Comparison of ENCODE assay signal across 20 mouse cellular contexts in the genomic region with DNA sequence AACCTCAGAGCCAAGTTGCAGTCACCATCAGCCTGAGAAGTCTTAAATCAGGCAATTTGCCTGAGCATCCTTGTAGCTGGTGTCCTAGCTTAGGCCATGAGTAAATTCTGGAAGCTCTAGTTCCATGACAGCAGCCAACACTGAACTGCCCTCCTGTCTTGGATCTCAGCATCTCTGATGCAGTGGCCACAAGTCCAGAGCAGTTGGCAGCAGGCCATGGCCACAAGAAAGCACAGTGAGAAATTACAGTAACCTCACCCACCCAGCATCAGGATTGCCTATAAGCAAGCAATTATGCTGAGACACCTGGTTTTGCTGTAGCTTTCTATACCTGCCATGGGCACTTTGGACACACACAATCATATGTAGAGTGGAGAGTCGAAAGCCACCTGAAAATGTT.
DNase-seq lines count a peak whose midpoint lies in the region; ATAC-seq lines count a peak whose summit lies in the region.
"Had no signal": no experiment of that assay in that cellular context is flagged by ENCODE, and none has a peak within 500 bp of the region (broad histone marks: within the 10 kb centered on the region; RNA-seq: fewer than 3 reads in every experiment).

No protein-coding gene starts in this region.

- no peaks in the 10 kb centered on the region for H3K9me3 ChIP-seq in kidney, embryonic 15.5 days (replicated peaks)
- no peaks in the 10 kb centered on the region for H3K9me3 ChIP-seq in limb, embryonic 10.5 days (replicated peaks)
- H3K9me3 ChIP-seq: embryonic facial prominence, embryonic 10.5 days; embryonic facial prominence, embryonic 12.5 days; forebrain, embryonic 13.5 days; forebrain, embryonic 15.5 days had no signal

- no peak for ATAC-seq in kidney, embryonic 15.5 days (replicated peaks; ENCODE audit: low FRiP score)
- ATAC-seq: activated CD4-positive, CD25-positive, alpha-beta regulatory T cell, adult 4 months; forebrain, embryonic 13.5 days; forebrain, embryonic 15.5 days; forebrain, postnatal 0 days; Patski had no signal

- DNase-seq in heart, adult 11 months = peak; percentile 50
- DNase-seq in heart, postnatal 10 days = no peak
- DNase-seq in kidney, postnatal 10 days = peak; percentile 18
- peak; percentile 11 for DNase-seq in 416B (ENCODE audit: low read depth)
- DNase-seq in limb, embryonic 10.5 days (ENCODE audit: low spot score) = peak; percentile 23
- no peak for DNase-seq in cerebellum, adult 11-12 months
- DNase-seq: adrenal gland, adult 2 months; adrenal gland, postnatal 10 days; adrenal gland, postnatal 25 days; cerebellum, adult 11 months; cerebellum, adult 2 months; cerebellum, adult 9-10 months; forebrain, postnatal 0 days had no signal

- peaks cover 27% of the 10 kb centered on the region for H3K4me1 ChIP-seq in kidney, embryonic 15.5 days
- H3K4me1 ChIP-seq in limb, embryonic 10.5 days = peaks cover 46% of the 10 kb centered on the region
- H3K4me1 ChIP-seq: embryonic facial prominence, embryonic 12.5 days had no signal

- H3K4me3 ChIP-seq in kidney, embryonic 15.5 days (replicated peaks) = no peak overlapping the region
- H3K4me3 ChIP-seq in limb, embryonic 10.5 days = no peak overlapping the region
- H3K4me3 ChIP-seq: embryonic facial prominence, embryonic 10.5 days; embryonic facial prominence, embryonic 12.5 days; forebrain, embryonic 13.5 days; forebrain, embryonic 15.5 days had no signal

- H3K4me2 ChIP-seq in kidney, embryonic 15.5 days = no peak overlapping the region
- H3K4me2 ChIP-seq: embryonic facial prominence, embryonic 12.5 days; forebrain, embryonic 13.5 days; forebrain, embryonic 15.5 days had no signal

- no peak overlapping the region for H3K9ac ChIP-seq in kidney, embryonic 15.5 days
- H3K9ac ChIP-seq: embryonic facial prominence, embryonic 12.5 days; forebrain, embryonic 13.5 days; forebrain, embryonic 15.5 days; forebrain, postnatal 0 days had no signal

- no peak overlapping the region for H3K27ac ChIP-seq in kidney, embryonic 15.5 days
- no peak overlapping the region for H3K27ac ChIP-seq in limb, embryonic 10.5 days
- H3K27ac ChIP-seq: embryonic facial prominence, embryonic 10.5 days; embryonic facial prominence, embryonic 12.5 days; forebrain, embryonic 13.5 days; forebrain, embryonic 15.5 days had no signal

- intact Hi-C loops in heart, postnatal 10 days (cut with DNase I) = no loop called here

- WGBS in kidney, embryonic 15.5 days = 91% methylated on average over 1 of the region's 1 CpGs
- 94% methylated on average over 1 of the region's 1 CpGs for WGBS in limb, embryonic 10.5 days

- H3K27me3 ChIP-seq in kidney, embryonic 15.5 days = peaks cover 12% of the 10 kb centered on the region
- H3K27me3 ChIP-seq in limb, embryonic 10.5 days (ENCODE audit: low read depth, poor library complexity, severe bottlenecking) = peaks cover 95% of the 10 kb centered on the region
- H3K27me3 ChIP-seq: Patski had no signal

- H3K36me3 ChIP-seq in kidney, embryonic 15.5 days = no peaks in the 10 kb centered on the region
- no peaks in the 10 kb centered on the region for H3K36me3 ChIP-seq in limb, embryonic 10.5 days
- H3K36me3 ChIP-seq: embryonic facial prominence, embryonic 10.5 days; embryonic facial prominence, embryonic 12.5 days; forebrain, embryonic 15.5 days had no signal

Comparison
In these comparisons a context has a peak if more than half of its experiments do, and no peak if none do; other contexts are left out.
1. DNase-seq: peak in heart, adult 11 months (single experiment), kidney, postnatal 10 days (single experiment), 416B (single experiment) and limb, embryonic 10.5 days (single experiment); none in heart, postnatal 10 days (0 of 2) and cerebellum, adult 11-12 months (single experiment).